Mouse (Mus musculus) B cell, adult 2 months (primary cell): ENCODE data around the gene Olfr1034.
"Not testable (repeated sequence)": the region's sequence is repeated elsewhere in the genome, so short reads cannot be mapped to it uniquely, and the experiment has no call there.

ENCODE experiments used
- DNase-seq, 2 experiments: peaks; one replicate each; pipeline ENCODE4 v3.0.0; 2022

The Olfr1034 gene

DNA sequence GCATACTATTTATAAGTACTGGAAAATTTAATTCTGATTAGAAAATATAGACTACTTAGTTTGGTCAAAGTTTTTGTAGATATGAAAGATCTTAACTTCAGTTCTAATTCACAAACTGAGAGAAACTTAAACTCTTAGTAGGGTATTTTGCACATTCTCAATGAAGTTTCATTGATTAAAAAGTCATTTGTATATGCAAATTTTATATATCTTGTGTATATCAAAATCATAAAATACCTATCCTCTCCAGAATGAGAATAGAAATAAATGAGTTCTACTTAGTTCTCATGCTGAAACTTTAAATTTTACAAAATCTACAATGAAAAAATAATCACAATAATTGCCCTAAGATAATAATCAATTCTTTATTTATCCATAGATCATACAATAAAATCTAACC is at the start of gene Olfr1034:
Gene Olfr1034, plus strand, starts transcription at position 301 of the 400 bp plus-strand sequence.
- DNase-seq, result no peak

DNA sequence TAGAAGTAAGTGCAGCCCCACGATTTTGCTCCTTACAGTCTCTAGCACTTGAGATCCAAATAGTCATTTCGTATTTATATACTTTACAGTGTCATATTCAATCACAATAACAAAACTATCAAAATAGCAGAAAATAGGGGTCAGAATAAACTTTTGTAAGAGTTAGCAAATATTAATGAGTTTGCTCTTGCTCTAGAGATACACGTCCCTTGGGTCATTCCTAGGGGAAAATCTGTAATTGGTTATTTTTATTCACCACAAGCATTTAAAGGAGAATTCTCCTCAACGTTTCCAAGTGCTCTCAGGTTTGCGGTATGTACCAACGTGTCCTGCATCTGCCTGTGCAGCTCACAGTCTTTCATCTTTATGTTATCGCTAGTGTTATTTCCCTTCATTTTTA is 40.4 kb upstream of the Olfr1034 start, which contains the start of gene Olfr1032:
Gene Olfr1032, plus strand, starts transcription at position 301 of the 400 bp plus-strand sequence.
- DNase-seq, result no peak

DNA sequence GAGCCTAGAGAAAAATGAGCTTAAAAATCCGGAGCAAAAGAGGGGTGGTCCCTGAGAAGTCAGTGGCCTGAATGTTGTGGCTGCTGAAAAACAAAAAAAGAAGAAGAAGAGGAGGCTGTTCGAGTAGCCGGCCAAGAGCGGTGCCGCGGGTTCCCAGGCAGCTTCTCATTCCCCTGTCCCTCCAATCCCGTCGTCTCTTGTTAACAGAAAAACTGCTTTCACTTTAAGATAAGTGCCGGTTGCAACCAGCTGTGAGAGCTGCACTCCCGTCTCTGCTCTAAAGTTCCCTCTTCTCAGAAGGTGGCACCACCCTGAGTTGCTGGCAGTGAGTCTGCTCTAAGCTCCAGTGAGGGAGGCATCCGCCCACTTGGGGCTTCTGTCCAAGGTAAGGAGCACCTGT is 25.3 kb upstream of the Olfr1034 start, which contains the start of gene Olfr1033:
Gene Olfr1033, plus strand, starts transcription at position 228 of the 400 bp plus-strand sequence.
- not testable (repeated sequence) for DNase-seq

DNA sequence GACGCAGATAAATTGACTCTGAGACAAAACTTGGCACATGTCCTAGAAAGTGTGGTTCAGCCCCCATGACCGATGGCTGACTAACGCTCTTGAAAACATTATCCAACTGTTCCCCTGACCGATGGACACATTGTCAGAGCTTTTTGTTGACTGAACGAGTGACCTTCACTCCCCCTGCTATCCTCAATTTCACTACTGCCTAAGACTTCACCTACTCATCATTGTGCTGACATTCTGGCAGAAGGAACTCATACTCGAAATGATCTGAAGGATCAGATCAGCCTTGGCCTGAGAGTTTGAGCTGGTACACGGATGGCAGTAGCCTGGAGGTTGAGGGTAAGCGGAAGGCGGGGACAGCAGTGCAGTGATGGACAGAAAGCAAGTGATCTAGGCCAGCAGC is 24.1 kb upstream of the Olfr1034 start:
- not testable (repeated sequence) for DNase-seq

DNA sequence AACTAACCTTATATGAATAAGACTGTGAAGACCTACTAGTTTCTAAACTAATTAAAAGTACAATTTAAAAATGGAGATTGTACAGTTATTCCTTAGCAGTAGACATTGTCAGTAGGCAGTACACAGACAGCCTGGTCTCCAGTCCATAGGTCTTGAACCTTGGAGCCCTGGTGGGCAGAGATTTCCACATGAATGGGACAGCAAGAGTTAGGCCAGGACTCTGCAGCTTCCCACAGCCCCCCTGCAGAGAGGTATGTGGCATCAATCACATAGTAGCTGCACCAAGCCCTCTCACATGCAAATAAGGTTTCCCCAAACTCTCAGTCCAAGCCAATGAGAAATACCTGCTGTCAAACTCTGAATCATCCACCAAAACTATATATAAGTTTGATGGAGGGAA is 5.1 kb downstream of the Olfr1034 start:
- not testable (repeated sequence) for DNase-seq

DNA sequence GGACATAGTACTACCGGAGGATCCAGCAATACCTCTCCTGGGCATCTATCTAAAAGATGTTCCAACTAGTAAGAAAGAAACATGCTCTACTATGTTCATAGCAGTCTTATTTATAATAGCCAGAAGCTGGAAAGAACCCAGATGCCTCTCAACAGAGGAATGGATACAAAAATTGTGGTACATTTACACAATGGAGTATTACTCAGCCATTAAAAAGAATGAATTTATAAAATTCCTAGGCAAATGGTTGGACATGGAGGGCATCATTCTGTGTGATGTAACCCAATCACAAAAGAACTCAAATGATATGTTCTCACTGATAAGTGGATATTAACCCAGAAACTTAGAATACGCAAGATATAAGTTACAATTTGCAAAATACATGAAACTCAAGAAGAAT is 18.1 kb downstream of the Olfr1034 start:
- DNase-seq, result not testable (repeated sequence)

DNA sequence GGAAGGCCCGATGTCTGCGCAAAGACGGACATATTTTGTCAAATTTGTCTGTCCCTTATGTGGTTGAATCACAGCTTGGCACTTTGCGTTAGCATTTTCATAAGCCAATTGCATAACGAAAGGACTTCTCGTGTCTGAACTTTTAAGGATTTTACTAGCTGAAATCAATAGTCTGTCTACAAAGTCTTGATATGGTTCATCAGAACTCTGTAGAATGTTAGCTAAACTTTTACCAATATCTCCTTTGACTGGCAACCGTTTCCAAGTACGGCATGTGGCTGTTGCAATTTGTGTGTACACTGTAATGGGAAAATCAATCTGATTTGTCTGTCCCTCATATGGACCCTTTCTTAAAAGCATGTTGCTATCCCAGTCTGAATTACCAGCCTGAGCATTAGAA is 24.5 kb downstream of the Olfr1034 start:
- DNase-seq, result no peak

DNA sequence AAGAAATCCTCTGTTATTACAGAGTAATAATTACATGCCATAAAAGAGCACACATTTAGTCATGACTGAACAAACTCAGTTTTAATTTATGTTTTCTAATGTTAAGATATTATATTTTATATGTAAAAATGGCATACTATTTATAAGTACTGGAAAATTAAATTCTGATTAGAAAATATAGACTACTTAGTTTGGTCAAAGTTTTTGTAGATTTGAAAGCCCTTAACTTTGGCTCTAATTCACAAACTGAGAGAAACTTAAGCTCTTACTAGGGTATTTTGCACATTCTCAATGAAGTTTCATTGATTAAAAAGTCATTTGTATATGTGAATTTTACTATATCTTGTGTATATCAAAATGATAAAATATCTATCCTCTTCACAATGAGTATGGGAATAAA is 28.0 kb downstream of the Olfr1034 start, which contains the start of gene Olfr1036:
Gene Olfr1036, plus strand, starts transcription at position 301 of the 400 bp plus-strand sequence.
- not testable (repeated sequence) for DNase-seq

DNA sequence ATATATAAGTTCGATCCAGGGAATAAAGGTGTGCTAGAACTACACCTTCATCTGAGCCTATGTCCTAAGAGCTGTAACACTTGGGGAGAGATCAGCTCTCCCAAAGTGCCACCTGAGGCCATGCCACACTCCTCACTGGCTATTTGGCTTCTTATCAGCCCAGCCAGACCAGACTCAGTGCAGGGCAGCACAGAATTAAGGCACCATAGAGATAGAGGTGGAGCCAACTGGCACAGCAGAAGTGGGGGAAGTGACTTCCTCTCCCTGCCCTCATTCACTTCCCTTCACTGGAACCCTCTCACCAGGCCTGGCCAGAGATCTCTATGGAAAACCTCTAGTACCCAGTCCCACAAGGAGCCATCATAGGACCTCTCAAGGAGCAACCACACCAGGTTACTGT is 34.8 kb downstream of the Olfr1034 start:
- not testable (repeated sequence) for DNase-seq

DNA sequence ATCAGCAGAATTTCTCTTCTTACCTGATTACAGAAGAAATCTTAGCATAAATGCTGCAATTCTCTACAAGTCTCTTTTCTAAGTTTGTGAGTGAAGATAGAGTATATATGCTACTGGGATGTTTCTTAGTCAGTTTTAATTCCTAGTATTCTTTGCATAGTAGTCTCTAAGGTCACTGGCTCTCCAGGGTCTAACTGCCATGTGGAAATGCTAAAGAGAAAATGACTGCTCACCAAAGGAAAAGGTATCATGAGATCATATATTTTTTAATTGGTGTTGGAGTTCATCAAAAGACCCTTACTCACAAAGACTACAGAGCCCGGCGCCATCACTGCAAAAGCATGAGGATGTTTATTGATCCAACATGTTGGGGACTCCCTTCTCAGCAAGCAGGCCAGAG is 41.6 kb downstream of the Olfr1034 start, which contains the start of gene Olfr1037:
Gene Olfr1037, minus strand, starts transcription at position 101 of the 400 bp plus-strand sequence.
- DNase-seq, result no peak
